8 mouse cellular contexts compared by ENCODE assay signal in the genomic region with DNA sequence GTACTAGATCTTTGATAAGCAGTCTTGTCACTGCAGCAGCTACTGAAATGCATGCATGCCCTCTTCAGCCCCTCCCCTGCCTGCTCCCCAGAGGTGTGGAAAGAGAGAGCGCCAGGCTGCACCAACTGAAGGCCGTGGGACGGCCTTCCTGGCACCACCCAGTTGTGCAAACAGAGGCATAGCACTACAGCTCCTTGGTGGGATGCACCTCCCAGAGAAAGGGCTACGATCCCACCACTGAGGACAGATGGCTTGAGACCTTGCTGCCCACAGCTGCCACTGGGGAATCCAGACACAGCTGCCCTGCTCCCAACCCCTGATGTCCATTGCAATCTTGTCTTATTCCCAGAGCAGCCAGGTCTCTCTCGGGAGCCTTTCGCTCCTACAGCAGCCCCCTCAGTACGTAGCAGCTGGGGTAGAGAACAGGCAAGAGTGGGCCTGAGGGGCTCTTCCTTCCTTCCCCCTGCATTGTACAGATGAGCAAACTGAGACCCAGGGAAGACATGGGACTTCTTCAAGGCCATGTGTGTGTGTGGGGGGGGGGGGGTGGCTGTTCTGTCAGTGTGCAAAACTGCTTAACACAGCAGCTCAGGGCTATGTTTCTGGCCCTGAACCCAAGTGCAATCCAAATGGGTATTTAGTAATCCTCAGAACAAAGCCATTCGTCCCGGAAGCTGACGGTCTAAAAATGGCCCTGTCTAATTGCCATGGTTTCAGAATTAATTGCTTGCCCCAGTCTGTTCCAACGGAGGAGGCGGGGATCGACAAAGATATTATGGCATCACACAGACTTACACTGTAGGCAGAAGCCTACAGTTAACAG. TPM values are rescaled to one million over a fixed set of nuclear protein-coding genes. Genes with fewer than 3 reads are reported as not detected.
DNase-seq lines count a peak whose midpoint lies in the region; ATAC-seq and TF ChIP-seq lines count a peak whose summit lies in the region.

No protein-coding gene starts in this region.

- no peak overlapping the region for H3K4me3 ChIP-seq in cortical plate, adult 2 months (ENCODE audit: insufficient read depth, low read length)
- no peak overlapping the region for H3K4me3 ChIP-seq in midbrain, embryonic 16.5 days (ENCODE audit: low read depth, low read length)

- no peak overlapping the region for H3K9ac ChIP-seq in midbrain, embryonic 16.5 days (ENCODE audit: low read depth, low read length)

- WGBS in midbrain, embryonic 16.5 days, result 21% methylated on average over 13 of the region's 13 CpGs

- peak; percentile 63 for ATAC-seq in midbrain, embryonic 16.5 days

- no peak for TF ChIP-seq POLR2A in cortical plate, adult 2 months (IDR thresholded peaks at IDR 0.05; ENCODE audit: extremely low read depth, insufficient read depth, low read length)

- no peaks in the 10 kb centered on the region for H3K27me3 ChIP-seq in midbrain, embryonic 16.5 days (ENCODE audit: control insufficient read depth, insufficient read depth, low read depth, low read length)

- peak; percentile 5 to 13 for DNase-seq in kidney, postnatal 36 days
- no peak for DNase-seq in kidney, adult 11 months
- peak; percentile 67 for DNase-seq in layer of hippocampus, adult 11-12 months (ENCODE audit: low spot score)
- no peak for DNase-seq in adipocyte (ENCODE audit: low spot score)
- DNase-seq in right cerebral cortex, postnatal 4 days, result no peak
- no peak for DNase-seq in cerebellum, adult 9-10 months

- no peaks in the 10 kb centered on the region for H3K36me3 ChIP-seq in midbrain, embryonic 16.5 days (ENCODE audit: control insufficient read depth, insufficient read depth, low read length)

- H3K4me1 ChIP-seq in cortical plate, adult 2 months (ENCODE audit: control insufficient read depth, insufficient read depth, low read length), result peaks cover 8% of the 10 kb centered on the region
- H3K4me1 ChIP-seq in midbrain, embryonic 16.5 days (ENCODE audit: control insufficient read depth, insufficient read depth, low read length), result peaks cover 17% of the 10 kb centered on the region

- no peaks in the 10 kb centered on the region for H3K9me3 ChIP-seq in midbrain, embryonic 16.5 days (replicated peaks; ENCODE audit: control insufficient read depth, low read length, poor library complexity, severe bottlenecking)

- peak overlapping the region; percentile 43 for H3K27ac ChIP-seq in cortical plate, adult 2 months (ENCODE audit: insufficient read depth, low read length)
- H3K27ac ChIP-seq in midbrain, embryonic 16.5 days (ENCODE audit: low read length), result no peak overlapping the region

- no peak for TF ChIP-seq CTCF in cortical plate, adult 2 months (IDR thresholded peaks at IDR 0.05; ENCODE audit: extremely low read depth, insufficient read depth, low read length)

- no peak overlapping the region for H3K4me2 ChIP-seq in midbrain, embryonic 16.5 days (ENCODE audit: low read length)

RNA-seq across cellular contexts. Expression of gene C8b, which starts 46.9 kb away (rescaled TPM):
- 0.08 and 0.13 TPM in 2 replicates for polyA plus RNA-seq in cortical plate, adult 2 months (2012; rRNA removed)
- not detected in 2 replicates for polyA plus RNA-seq in midbrain, embryonic 16.5 days (2015; fragmentation: Nextera tagmentation; extraction: Ambion mirVana)

Comparison
In these comparisons a context has a peak if more than half of its experiments do, and no peak if none do; other contexts are left out.
1. DNase-seq: peak in kidney, postnatal 36 days (2 of 2) and layer of hippocampus, adult 11-12 months (single experiment); none in kidney, adult 11 months (single experiment), adipocyte (single experiment), right cerebral cortex, postnatal 4 days (single experiment) and cerebellum, adult 9-10 months (single experiment).